Mouse (Mus musculus) ovary, postnatal 36 days (tissue): ENCODE results near the gene Sub1.
A peak's percentile ranks its signal among the peaks of the same experiment; 100 is the strongest.

ENCODE experiments used
- DNase-seq: peaks from one replicate; pipeline ENCODE4 v3.0.0; 2022; ENCODE audit warnings: low spot score, mixed read lengths

Gene Sub1

DNA sequence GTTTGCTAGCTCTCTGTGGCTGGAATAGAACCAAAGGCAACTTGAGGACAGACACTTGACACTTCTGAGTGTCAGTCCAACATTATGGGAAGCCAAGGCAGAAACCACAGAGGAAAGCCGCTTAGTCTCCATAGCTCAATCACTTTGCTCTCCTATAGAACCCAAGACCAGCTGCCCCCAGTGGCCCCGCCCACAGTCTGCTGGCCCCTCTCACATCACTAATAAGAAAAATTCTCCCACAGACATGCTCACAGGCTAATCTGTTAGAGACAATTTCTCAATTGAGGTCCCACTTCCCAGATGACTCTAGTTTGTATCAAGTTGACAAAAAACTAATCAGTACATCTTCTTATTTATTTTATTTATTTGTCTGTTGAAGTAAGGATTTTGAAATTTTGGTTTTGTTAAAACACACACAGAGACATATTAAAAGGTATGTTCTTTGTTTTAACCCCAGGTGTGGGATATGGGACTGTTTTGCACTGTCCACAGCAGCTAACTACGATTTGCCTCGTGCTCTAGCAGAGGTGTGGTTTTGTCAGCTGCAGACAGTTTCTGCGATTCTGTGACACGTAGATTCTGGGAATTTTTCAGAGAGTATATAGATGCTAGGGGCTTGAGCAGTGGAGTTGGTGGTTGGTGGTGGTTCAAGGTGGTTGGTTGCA is 16.9 kb upstream of the Sub1 start:
- DNase-seq = no peak

DNA sequence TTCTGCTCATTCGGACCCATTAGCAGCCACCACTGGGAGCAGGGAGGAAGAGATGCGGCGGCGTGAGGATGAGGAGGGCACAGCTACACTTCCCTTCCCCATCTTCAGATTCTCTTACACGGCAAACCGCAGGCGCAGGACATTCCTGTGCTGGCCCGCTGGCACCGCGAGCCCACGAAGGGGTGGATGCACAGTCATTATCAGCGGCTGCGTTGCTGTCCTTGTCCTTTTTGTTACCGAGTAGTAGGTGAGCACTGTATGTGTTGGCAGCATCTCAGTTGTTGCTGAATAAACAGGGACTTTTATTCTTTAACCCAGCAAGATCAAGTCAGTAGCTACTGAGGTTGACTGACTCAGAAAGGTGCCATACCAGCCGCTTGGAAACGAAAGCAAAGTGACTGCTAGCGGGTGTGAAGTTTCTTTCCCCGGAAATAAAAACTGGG is 13.8 kb upstream of the Sub1 start:
- peak; percentile 8 for DNase-seq

DNA sequence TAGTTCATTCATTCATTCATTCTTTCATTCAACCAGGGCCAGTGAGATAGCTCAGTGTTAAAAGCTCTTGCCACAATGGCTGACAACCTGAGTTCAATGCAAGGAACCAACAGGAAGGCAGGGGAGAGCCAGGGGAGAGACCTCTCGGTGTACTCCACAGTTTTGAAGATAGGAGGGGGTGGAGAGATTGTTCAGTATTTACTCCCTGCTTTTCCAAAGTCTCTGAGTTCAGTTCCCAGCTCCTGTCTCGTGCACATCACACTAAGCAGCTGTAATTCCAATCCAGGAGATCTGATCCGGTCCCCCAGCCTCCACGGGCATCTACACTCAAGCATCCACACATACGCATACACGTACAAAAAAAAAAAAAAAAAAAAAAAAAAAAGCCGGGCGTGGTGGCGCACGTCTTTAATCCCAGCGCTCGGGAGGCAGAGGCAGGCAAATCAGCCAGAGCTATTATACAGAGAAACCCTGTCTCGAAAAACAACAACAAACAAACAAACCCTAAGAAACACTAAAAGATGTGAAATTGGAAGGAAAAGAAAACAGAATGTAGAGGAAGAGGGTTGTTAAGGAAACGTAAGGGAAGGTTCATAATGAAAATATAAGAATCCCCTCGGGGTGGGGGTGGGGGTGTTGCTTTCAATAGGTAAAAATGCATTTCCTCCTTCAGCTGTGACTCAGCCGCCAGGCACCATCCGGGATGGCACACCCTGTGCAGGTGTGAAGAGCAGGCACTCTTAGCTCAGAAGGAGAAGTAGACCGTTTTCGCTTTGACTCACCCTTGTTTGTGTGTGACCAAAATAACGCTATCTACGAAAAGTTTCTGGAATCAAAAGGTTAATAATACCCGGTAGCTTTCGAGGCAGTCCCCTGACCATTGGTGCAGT is 13.2 kb upstream of the Sub1 start:
- no peak for DNase-seq

DNA sequence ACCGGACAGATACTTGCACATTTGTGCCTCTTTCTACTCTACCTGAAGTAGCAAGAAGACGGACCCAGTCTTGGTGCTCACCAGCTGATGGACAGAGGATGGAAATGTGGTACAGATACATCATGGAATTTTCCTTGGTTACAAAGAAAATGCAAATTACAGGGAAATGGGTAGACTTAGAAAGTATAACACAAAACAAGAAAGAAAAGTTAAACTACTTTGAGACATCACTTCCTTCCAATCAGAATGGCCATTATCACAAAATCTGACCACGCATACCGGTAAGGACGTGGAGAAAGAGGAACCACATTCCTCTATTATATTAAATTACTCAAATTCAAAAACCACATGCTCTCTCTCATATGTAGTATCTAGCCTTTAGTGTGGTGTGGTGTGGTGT is 12.1 kb upstream of the Sub1 start:
- no peak for DNase-seq

DNA sequence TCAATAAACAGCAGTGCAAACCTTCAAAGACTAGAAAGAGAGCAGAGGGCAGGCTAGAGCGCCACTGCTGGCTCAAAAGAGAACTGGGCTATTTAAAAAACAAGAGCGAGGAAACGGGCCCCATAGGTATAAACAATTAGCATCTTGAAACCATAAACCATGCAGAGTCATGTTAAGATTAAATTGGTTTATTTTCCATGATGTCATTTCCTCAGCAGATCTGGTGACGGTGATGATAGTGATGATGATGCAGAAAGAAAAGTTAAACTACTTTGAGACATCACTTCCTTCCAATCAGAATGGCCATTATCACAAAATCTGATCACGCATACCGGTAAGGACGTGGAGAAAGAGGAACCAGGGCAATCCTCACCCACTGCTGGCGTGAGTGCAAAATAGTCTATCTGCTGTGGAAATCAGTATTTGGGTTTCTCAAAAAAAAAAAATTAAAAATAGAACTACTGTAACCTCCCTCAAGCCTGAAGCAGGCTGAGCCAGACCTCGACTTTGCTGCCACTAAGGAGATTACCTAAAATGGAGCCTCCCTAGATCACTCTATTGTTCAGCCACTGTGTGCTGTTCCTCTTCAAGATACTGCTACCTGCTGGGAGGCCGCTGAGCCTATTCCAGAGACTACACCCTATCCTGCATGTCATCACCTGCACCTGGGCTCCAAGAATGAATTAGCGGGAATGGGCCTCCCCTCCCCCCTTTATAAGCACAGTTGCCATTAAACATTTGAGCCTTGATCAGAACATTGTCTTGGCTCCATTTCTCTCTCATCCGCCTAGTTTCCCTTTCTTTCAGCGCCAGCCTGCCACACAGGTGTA is 11.4 kb upstream of the Sub1 start:
- DNase-seq = no peak

DNA sequence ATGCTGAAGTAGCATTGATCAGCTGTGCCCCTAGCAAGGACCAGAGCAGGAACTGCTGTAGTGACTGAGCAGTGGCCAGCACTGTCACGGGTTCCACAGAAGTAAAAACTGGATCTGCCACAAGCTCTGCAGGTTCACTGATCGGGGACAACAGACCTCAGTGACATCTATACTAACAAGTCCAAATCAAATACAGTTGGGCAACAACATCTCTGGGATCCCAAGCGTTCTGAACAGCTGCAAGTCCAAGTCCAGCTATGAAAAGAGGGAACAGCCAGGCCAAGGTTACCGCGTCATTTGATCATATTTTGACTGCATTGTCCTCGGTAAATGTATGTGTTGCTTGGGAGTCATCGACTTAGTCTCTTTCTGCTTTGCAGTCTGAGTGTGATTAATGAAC is 10.6 kb upstream of the Sub1 start:
- DNase-seq = no peak

DNA sequence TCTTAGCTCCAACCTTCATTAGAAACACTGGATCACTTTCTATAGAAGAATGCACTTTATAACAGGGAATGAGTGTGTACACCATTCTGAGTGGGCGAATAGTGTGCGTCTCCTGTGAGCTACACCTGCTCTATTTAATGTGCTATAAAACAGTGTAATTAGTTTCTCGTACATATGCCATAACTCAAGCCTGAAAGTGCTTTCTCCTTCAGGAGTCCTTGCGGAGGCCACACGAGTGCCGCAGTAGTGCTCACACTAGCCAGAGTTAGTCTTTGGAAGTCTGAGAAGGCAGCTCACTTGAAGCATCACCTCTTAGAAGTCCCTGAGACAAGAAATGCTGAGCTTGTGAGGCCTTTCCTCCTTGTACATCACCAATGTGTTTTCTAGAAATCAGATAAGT is 9.4 kb upstream of the Sub1 start:
- no peak for DNase-seq

DNA sequence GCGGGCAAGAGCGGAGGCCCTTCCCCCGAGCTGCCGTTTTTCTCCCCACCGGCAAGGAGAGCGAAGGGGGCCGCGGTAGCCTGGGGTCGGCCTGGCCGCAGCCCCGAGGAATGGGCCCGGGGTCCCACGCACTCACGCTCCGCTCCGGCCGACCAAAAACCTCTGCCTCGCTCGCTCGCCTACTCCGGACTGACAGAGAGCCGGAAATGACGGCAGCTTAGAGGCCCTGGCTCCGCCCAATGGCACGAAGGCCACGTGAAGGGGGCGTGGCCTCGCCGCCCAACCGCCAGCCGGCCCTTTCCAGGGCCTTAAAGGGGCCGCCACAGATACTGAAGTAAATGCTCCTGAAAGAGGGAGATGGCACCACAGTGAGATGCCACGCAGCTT is 975 bp downstream of the Sub1 start:
- peak; percentile 92 for DNase-seq

DNA sequence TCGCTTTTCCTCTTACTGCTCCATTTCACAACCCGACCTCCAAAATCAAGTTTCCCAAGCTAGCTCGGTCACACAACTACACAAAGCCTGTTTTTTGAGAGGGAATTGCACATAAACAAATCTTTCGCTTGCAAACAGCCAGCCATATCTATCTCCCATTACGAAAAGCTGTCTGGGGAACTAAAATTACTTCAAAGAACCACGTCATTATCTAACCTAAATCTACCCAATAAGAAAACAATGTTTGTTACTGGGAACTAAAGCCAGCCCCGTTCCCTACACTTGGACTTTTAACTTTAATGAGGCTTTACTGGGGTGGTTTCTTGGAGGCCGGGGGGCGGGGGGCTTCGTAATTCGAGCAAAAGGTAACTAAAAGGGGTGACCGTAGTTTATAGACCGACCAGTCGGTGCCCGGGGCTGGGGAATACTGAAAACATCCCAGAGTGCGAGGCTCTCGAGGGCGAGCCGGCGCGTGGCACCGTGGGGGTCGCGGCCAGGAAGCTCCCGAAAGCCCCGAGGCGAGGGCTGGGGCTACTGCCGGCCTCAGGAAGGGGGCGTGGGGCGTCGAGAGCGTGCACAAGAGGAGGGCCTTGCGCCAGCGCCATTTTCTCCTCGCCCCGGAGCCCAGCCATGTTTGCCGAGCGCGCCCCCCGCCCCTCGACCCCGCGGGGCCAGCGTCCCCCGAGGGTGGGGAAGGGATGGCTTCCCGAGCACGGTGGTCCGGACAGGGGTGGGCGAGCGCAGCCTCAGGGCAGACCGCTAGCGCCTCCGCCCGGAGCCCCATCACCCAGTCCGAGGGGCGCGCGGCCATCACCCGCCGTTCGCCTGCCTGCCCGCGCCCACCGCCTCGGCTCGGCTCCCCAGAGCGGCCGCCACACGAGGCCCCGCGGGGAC is 1.6 kb downstream of the Sub1 start:
- peak; percentile 67 for DNase-seq

DNA sequence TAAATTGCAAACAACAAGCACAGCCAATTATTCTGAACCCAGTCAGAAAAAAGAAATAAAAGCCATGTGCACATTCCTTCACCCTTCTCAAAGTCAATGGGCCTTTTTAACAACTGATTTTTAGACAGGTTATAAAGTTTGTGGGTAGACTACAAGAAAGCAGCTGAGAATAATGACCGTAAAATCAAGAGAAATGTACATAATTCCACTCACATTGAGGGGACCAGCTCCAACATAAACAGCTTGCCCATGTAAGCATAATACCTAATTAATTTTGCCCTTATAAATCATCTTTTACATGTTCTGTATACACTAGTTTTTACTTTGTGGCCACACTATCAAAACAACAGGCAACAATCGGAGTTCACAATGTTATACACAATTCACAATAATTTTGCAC is 2.8 kb downstream of the Sub1 start:
- no peak for DNase-seq

DNA sequence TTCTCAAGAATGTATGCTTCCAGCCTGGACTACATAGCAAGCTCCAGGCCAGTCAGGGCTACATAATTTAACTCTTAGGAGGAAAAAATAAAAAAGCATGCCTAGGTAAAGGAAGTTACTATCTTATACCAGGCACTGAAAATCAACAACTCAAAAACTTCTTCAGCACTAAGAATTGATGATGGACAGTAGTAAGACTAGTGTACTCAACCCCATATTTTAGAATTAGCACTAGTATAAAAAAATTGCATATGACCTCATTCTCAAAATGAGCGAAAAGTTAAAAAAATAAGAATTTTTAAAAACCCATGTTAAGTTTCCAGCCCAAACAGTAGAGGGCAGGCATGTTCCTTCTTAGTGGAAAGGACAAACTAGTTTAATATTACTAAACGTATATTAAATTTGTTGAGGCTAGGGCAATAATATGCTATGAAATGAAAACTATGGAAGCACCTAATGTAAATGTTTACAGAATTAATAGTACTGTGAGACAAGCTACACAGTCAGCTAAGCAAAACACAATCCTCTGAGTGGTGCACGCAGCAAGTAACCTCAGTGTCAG is 5.2 kb downstream of the Sub1 start:
- no peak for DNase-seq

DNA sequence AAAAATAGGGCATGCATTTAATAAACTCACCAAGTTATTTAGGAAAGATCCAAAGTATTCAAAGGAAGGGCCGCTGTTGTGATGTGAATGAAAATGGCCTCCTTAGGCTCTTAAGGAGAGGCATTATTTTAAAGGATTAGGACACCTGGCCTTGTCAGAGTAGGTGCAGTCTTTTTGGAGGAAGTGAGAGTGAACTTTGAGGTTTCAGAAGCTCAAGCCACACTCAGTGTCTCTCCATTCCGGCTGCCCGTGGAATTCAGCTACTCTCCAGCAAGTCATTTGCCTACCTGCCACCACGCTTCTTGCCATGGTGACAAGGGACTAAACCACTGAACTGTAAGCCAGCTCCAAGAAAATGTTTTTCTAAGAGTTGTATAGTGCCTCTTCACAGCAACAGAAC is 8.2 kb downstream of the Sub1 start:
- DNase-seq = no peak

DNA sequence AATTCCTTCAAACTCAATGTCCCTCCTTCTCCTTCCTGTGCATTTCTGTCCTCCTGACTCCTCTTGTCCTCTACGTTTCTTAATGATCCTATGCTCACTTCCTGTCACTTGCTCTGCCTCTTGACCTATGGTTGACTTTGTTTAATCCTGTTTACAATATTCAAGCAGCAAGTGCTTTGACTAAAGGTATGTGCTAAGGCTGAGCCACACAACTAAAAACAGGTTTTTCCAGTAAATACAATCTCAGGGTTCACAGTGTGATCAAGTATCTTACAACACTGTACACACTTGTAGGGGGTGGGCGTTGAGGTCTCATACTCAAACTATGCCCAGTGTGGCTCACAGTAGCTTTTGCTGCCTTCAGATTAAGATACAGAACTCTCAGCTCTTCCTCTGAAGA is 8.9 kb downstream of the Sub1 start:
- DNase-seq = no peak

DNA sequence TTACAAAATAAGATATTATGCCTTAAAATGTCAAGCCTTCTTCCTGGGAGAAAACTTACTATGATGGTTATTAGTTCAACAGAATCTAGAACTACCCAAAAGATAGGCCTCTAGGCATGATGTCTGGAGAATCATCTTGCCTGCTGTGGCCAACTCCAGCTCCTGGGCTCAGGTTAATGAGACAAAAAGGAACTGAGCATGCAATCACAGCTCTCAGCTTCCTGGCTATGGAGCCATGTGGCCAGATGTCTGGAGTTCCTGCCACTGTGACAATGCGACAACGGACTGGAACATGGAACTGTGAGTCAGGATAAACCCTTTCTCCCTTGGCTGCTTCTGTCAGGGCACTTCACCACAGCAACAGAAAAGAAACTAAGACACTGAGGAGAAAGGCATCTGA is 14.8 kb downstream of the Sub1 start:
- DNase-seq = no peak

DNA sequence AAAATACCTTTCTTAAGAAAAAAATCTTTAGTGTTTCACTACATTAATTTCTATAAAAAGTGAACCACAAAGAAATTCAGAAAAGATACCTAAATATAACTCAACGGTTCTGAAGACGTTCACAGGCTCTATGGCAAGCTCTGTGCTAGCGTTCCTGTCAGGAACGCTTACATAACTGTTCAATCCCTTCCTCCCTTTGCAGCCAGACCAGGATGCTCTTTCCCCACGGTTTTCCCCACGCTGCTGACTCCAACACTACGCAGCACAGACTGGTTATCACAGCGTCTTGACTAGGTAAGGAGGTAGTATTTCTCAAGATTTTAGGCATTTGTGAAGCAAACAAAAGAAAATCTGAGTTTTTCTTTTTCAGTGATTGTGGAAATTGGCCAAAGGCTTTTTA is 15.3 kb downstream of the Sub1 start:
- no peak for DNase-seq

DNA sequence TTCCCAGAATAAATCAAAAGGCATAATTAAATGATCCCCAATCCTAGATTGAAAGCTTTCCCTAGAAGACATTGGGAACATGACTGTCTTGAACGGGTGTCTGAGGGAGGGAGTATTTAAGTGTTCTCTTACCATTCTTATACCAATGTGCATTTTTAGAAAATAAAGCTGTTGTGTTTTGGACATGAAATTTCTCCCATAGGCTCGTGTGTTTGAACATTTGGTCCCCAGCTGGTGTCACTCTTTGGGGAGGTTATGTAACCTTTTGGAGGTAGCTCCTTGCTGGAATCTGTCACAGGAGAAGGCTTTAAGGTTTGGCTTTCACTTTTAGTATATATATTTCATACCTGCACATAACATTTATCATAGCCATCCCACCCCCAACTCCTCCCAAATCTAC is 18.6 kb downstream of the Sub1 start:
- DNase-seq = no peak

DNA sequence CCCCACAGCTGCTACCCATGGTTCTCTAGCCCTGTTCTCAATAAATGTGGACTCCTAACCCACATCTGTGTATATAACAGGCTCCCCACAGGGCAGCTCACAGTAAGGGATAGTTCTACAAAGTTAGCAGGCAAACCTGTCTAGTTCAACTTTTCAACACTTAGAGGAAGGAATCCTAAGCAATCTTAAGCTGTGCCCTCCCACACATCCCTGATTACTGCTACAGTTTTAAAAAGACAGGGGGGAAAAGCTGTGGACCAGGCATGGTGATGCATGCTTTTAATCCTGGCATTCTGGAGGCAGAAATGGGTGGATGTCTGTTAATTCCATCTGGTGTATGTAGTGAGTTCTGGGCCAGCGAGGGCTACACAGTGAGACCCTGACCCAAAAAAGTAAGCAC is 19.7 kb downstream of the Sub1 start:
- DNase-seq = no peak

DNA sequence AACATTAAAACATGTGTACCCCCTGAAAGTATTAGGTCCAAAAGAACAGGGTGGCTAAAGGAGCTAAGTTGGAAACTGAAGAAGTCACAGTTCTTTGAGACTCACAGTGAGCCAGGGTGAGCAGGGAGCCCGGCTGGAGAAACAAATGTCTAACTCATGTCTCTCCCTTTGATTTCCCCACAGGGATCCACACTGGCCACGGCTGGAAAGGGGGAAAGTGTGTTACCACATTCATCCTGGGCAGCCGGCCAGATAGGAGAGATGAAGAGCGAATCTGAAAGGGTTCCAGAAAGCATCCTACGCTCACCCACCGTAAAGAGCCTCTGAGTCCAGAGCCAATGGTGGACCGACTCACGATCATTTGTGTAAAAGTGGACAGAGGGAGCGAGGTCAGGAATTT is 20.9 kb downstream of the Sub1 start:
- DNase-seq = peak; percentile 20

DNA sequence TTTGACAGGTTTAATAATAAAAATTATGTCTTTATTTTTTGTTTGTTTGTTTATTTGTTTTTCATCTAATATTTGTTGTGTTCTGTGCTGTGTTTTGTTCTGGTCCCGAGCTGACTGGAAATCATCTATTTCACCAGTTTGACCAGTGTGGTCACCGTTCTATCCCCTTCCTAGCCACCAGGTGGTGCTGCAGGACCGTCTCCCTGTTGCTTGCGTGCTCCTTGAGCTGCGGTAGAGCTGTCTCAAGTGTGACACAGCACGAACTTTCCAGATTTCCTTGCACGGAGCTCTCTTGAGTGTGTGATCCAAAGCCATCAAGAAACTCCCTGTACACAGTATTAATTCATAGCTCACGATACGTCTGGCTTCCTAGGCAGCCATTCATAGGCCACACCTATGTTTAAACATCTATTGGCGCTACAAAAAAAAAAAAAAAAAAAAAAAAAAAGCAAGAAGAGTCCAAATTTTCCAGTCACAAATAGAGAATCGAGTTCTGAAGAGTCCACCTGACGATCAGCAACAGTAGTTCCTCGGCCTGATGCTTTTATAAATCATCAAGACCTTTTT is 24.8 kb downstream of the Sub1 start:
- DNase-seq = peak; percentile 78

DNA sequence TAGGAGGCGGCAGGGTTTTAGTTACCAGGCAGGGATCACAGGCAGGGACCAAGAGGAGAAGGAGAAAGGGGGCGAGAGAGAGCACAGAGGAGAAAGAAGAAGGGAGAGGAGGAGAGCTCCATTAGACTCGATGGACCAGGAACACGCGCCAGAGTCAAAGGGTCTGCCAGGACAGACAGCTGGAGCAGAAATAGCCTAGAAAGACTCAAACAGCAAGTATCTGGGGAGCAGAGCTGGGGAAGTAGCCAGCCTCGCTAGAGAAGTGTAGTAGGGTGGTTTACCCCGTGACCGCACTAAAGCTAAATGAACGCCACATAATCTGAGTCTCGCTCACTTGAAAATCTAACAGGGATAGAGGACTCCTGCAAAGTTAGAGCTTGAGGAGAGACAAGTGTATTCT is 26.2 kb downstream of the Sub1 start:
- DNase-seq = no peak

DNA sequence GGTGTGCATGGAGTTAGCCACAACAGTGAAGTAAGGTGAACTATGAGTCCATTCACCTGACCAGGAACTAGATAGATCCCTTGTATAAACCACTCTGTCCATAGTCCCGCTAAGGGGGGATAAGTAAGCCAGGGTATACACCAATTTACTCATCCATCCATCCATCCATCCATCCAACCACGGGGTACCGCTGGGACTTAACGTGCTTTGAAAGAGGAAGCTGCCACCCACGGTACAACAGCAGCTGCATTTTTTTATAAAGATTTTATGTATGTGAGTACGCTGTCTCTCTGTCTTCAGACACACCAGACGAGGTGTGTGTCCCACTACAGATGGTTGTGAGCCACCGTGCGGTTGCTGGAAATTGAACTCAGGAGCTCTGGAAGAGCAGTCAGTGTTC is 27.9 kb downstream of the Sub1 start:
- DNase-seq = no peak
